ENCODE assay signal across 12 mouse cellular contexts in the genomic region with DNA sequence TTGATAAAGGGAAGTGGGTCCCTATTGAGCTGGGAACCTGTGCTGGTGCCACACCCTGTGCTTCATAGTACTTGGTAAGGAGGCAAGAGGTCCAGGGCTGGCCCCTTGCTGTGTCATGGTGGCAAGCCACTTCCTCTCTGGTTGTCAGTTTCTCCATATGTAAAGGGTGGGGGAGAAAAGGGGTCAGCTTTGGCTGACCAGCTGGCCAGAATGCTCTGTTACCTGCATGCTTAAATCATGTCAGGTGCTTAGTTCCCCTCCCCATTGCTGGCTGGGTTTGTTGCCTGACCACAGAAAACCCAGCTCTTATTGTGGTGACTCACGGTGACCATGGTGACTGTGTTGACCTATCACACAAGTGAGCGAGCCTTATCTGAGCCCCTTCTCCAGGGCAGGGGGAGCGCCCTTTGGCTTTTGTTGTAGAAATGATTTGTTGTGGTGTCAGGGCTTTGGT. TPM values are rescaled to one million over a fixed set of nuclear protein-coding genes. Genes with fewer than 3 reads are reported as not detected.
DNase-seq lines count a peak whose midpoint lies in the region; ATAC-seq and TF ChIP-seq lines count a peak whose summit lies in the region.
"Had no signal": no experiment of that assay in that cellular context is flagged by ENCODE, and none has a peak within 500 bp of the region (broad histone marks: within the 10 kb centered on the region; RNA-seq: fewer than 3 reads in every experiment).

No protein-coding gene starts in this region.

- ATAC-seq in Patski, result peak; percentile 44
- peak; percentile 36 for ATAC-seq in liver, embryonic 16.5 days (ENCODE audit: low read depth)
- no peak for ATAC-seq in midbrain, embryonic 11.5 days (ENCODE audit: low FRiP score)

- no peak overlapping the region for H3K4me3 ChIP-seq in liver, embryonic 16.5 days (ENCODE audit: low read depth, low read length)
- H3K4me3 ChIP-seq in midbrain, embryonic 11.5 days (ENCODE audit: low read depth, low read length), result no peak overlapping the region
- H3K4me3 ChIP-seq in cerebellum, adult 2 months (replicated peaks; ENCODE audit: insufficient read depth, low read depth, low read length), result no peak overlapping the region
- H3K4me3 ChIP-seq: heart, embryonic 13.5 days; limb, embryonic 15.5 days had no signal

- CTCF ChIA-PET in Patski (lab: Charles Lee), result no interaction called here

- in situ Hi-C loops in Patski (cut with MboI; ENCODE audit: low pct_unique_long_range_greater_than_20kb), result no loop called here

- no peaks in the 10 kb centered on the region for H3K36me3 ChIP-seq in liver, embryonic 16.5 days (ENCODE audit: control insufficient read depth, insufficient read depth)
- no peaks in the 10 kb centered on the region for H3K36me3 ChIP-seq in splenic B cell, adult 2 months (ENCODE audit: control insufficient read depth, insufficient read depth, low read length, poor library complexity, severe bottlenecking)
- H3K36me3 ChIP-seq in midbrain, embryonic 11.5 days (ENCODE audit: control insufficient read depth, insufficient read depth, low read length), result no peaks in the 10 kb centered on the region
- H3K36me3 ChIP-seq: heart, embryonic 13.5 days; limb, embryonic 15.5 days had no signal

- H3K27ac ChIP-seq in liver, embryonic 16.5 days (ENCODE audit: low read length), result peak overlapping the region; percentile 41; the same call in 1 of the 2 replicates
- H3K27ac ChIP-seq in midbrain, embryonic 11.5 days (ENCODE audit: low read depth, low read length), result no peak overlapping the region
- no peak overlapping the region for H3K27ac ChIP-seq in cerebellum, adult 2 months (ENCODE audit: insufficient read depth, low read length)
- H3K27ac ChIP-seq: heart, embryonic 13.5 days; kidney, postnatal 0 days; limb, embryonic 15.5 days had no signal

- DNase-seq in lung, adult 18-20 months, result peak; percentile 70 to 84
- DNase-seq in lung, postnatal 14 days, result no peak
- DNase-seq in Patski (ENCODE audit: low read depth, low spot score), result no peak
- peak; percentile 36 for DNase-seq in splenic B cell, adult 2 months (ENCODE audit: low read depth, low spot score)
- no peak for DNase-seq in midbrain, embryonic 11.5 days (ENCODE audit: low spot score, missing footprints)
- DNase-seq in cerebellum, adult 2 months, result no peak
- DNase-seq in layer of hippocampus, postnatal 10 days (ENCODE audit: low spot score in 2 of 2), result no peak

- WGBS in liver, embryonic 16.5 days (ENCODE audit: insufficient replicate concordance), result 12% methylated on average over 3 of the region's 3 CpGs
- 64% methylated on average over 3 of the region's 3 CpGs for WGBS in midbrain, embryonic 11.5 days
- WGBS in cerebellum, adult 2 months, result 85% methylated on average over 3 of the region's 3 CpGs

- peak overlapping the region; percentile 29 for H3K4me2 ChIP-seq in liver, embryonic 16.5 days (ENCODE audit: low read depth, low read length)
- H3K4me2 ChIP-seq in midbrain, embryonic 11.5 days, result no peak overlapping the region
- H3K4me2 ChIP-seq: heart, embryonic 13.5 days; limb, embryonic 15.5 days had no signal

- no peak overlapping the region for H3K9ac ChIP-seq in liver, embryonic 16.5 days (ENCODE audit: low read depth, low read length)
- H3K9ac ChIP-seq in midbrain, embryonic 11.5 days (ENCODE audit: low read length), result no peak overlapping the region
- H3K9ac ChIP-seq: heart, embryonic 13.5 days; limb, embryonic 15.5 days had no signal

- no peaks in the 10 kb centered on the region for H3K27me3 ChIP-seq in Patski
- H3K27me3 ChIP-seq in liver, embryonic 16.5 days (ENCODE audit: control insufficient read depth, insufficient read depth, low read depth, low read length), result no peaks in the 10 kb centered on the region
- no peaks in the 10 kb centered on the region for H3K27me3 ChIP-seq in splenic B cell, adult 2 months (ENCODE audit: control insufficient read depth, insufficient read depth, low read length, poor library complexity, severe bottlenecking)
- no peaks in the 10 kb centered on the region for H3K27me3 ChIP-seq in midbrain, embryonic 11.5 days (ENCODE audit: control insufficient read depth, insufficient read depth, low read length)
- H3K27me3 ChIP-seq in cerebellum, adult 2 months (ENCODE audit: control insufficient read depth, insufficient read depth, low read length), result no peaks in the 10 kb centered on the region
- H3K27me3 ChIP-seq: heart, embryonic 13.5 days; limb, embryonic 15.5 days had no signal

- no peak for TF ChIP-seq POLR2A in cerebellum, adult 2 months (IDR thresholded peaks at IDR 0.05; ENCODE audit: borderline replicate concordance, insufficient read depth, low read length)

- H3K9me3 ChIP-seq in liver, embryonic 16.5 days (replicated peaks; ENCODE audit: control insufficient read depth, low read length), result no peaks in the 10 kb centered on the region
- no peaks in the 10 kb centered on the region for H3K9me3 ChIP-seq in midbrain, embryonic 11.5 days (ENCODE audit: control insufficient read depth, low read length)
- H3K9me3 ChIP-seq: heart, embryonic 13.5 days; limb, embryonic 15.5 days had no signal

- peaks cover 47% of the 10 kb centered on the region for H3K4me1 ChIP-seq in liver, embryonic 16.5 days (ENCODE audit: control insufficient read depth, low read depth, low read length)
- H3K4me1 ChIP-seq in midbrain, embryonic 11.5 days (ENCODE audit: control insufficient read depth, insufficient read depth, low read length), result no peaks in the 10 kb centered on the region
- H3K4me1 ChIP-seq in cerebellum, adult 2 months (ENCODE audit: control insufficient read depth, insufficient read depth, low read length), result no peaks in the 10 kb centered on the region

- POLR2A ChIA-PET in Patski (lab: Charles Lee), result no interaction called here

- no peak for TF ChIP-seq CTCF in Patski (IDR thresholded peaks at IDR 0.05)
- TF ChIP-seq CTCF in cerebellum, adult 2 months (IDR thresholded peaks at IDR 0.05; ENCODE audit: borderline replicate concordance, insufficient read depth, low read depth, low read length), result no peak

RNA-seq across cellular contexts. Expression of gene Anxa11, which starts 15.2 kb away (rescaled TPM):
- polyA plus RNA-seq in Patski (2021), result 54.8 TPM
- 11.4 and 13.3 TPM in 2 replicates for polyA plus RNA-seq in liver, embryonic 16.5 days (2015; fragmentation: Nextera tagmentation; extraction: Ambion mirVana)
- polyA plus RNA-seq in midbrain, embryonic 11.5 days (2014; fragmentation: Nextera tagmentation; extraction: Ambion mirVana), result 3.0 and 4.0 TPM in 2 replicates
- polyA plus RNA-seq in cerebellum, adult 2 months (2012; rRNA removed), result 12.3 and 12.9 TPM in 2 replicates
- 10 to 100 TPM; 16.6 to 17.0 TPM for total RNA-seq in layer of hippocampus, postnatal 10 days (2021)

RNA-seq across cellular contexts. Expression of gene Plac9a, which starts 45.7 kb away (rescaled TPM):
- not detected for polyA plus RNA-seq in Patski (2021)
- polyA plus RNA-seq in liver, embryonic 16.5 days (2015; fragmentation: Nextera tagmentation; extraction: Ambion mirVana), result not detected in 2 replicates
- not detected in 2 replicates for polyA plus RNA-seq in midbrain, embryonic 11.5 days (2014; fragmentation: Nextera tagmentation; extraction: Ambion mirVana)
- polyA plus RNA-seq in cerebellum, adult 2 months (2012; rRNA removed), result 0.27 TPM in 1 of 2 replicates, not detected in the other
- total RNA-seq in layer of hippocampus, postnatal 10 days (2021), result 1 to 10 TPM in 1 of 2 experiments, not detected in 1; 2.6 TPM
- polyA plus RNA-seq: heart, embryonic 13.5 days; limb, embryonic 15.5 days; neural tube, embryonic 14.5 days had no signal

Comparison
In these comparisons a context has a peak if more than half of its experiments do, and no peak if none do; other contexts are left out.
1. DNase-seq: peak in lung, adult 18-20 months (2 of 2) and splenic B cell, adult 2 months (single experiment); none in lung, postnatal 14 days (single experiment), Patski (single experiment), midbrain, embryonic 11.5 days (single experiment), cerebellum, adult 2 months (0 of 2) and layer of hippocampus, postnatal 10 days (0 of 2).